Mouse (Mus musculus): ENCODE results near the gene Fdxr. TPM values are rescaled to one million over a fixed set of nuclear protein-coding genes. Genes with fewer than 3 reads are reported as not detected.

Gene Fdxr
- 73.6 TPM for polyA plus RNA-seq (2014; fragmentation: Illumina TruSeq; extraction: RNeasy Lipid Tissue Mini Kit (QIAGEN cat#74804); ENCODE audit: low read depth, low replicate concordance)

DNA sequence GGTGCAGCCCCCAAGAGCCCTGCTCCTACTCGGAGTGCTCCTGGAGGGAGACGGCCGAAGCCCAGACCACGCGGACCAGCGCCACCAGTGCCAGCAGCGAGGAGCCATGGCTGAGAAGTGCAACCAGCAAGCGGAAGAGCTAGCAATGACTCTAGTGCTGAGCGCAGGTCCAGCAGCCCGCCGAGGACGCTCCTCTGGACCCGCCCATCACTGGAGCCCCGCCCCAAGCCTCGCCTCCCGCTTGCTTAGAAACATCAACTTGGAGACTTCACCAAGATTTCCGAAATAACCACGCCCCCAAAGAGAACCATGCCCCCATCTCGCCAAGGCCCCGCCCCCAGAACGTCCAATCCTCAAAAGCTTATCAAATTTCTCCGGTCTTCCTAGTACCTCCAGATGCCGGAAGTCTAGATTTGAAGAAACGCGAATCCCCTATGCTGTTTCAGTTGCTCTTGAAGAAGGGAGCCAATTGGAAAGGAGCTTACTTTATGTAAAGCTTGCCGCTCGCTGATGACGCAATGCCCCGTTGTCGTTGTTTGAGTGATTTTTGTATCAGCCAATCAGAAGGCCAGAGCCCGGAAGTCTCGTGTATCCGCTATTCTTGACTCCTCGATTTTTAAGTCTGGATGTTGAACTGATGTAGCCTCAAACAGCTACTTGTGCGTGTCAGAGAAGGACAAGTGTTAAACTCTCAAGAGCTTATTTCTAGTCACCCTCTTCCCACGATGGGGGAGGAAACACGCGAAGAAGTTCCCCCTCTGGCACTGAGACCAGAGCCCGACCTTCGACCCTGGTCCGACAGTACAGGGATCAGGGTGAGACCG lies at the start of gene Fdxr:
TSS of gene Fdxr (minus strand) at position 271 of the 824 bp plus-strand sequence.

GRCm38 (mm10) chr11:115321906-115322693 lies 45.2 kb upstream of the Fdxr start, which contains the start of gene Ush1g:
Ush1g (minus strand) TSS chr11:115322041.

GRCm38 (mm10) chr11:115306863-115307262 lies 30.0 kb upstream of the Fdxr start, which contains the start of gene Otop2:
Otop2 (plus strand) TSS chr11:115307163.

GRCm38 (mm10) chr11:115297214-115297826 lies 20.5 kb upstream of the Fdxr start, which contains the start of gene Fads6:
Fads6 (minus strand) TSS chr11:115297663.

GRCm38 (mm10) chr11:115267061-115267883 lies 9.6 kb downstream of the Fdxr start, which contains the start of gene Grin2c:
Grin2c (minus strand) TSS chr11:115267243.

Other genes with a start within 250 kb of the Fdxr start
- 2.1 TPM for gene Cd300ld5, start 239.3 kb downstream of the Fdxr start, polyA plus RNA-seq (2014; fragmentation: Illumina TruSeq; extraction: RNeasy Lipid Tissue Mini Kit (QIAGEN cat#74804); ENCODE audit: low read depth, low replicate concordance)
- 2.1 TPM for gene Cd300ld3, start 228.6 kb downstream of the Fdxr start, polyA plus RNA-seq (2014; fragmentation: Illumina TruSeq; extraction: RNeasy Lipid Tissue Mini Kit (QIAGEN cat#74804); ENCODE audit: low read depth, low replicate concordance)
- not detected for gene Cd300e, start 214.9 kb downstream of the Fdxr start, polyA plus RNA-seq (2014; fragmentation: Illumina TruSeq; extraction: RNeasy Lipid Tissue Mini Kit (QIAGEN cat#74804); ENCODE audit: low read depth, low replicate concordance)
- 0.23 TPM for gene Rab37, start 185.6 kb downstream of the Fdxr start, polyA plus RNA-seq (2014; fragmentation: Illumina TruSeq; extraction: RNeasy Lipid Tissue Mini Kit (QIAGEN cat#74804); ENCODE audit: low read depth, low replicate concordance)
- gene Cd300lf, start 143.1 kb downstream of the Fdxr start, polyA plus RNA-seq (2014; fragmentation: Illumina TruSeq; extraction: RNeasy Lipid Tissue Mini Kit (QIAGEN cat#74804); ENCODE audit: low read depth, low replicate concordance), result 0.93 TPM
- 3.4 TPM for gene Slc9a3r1, start 113.7 kb downstream of the Fdxr start, polyA plus RNA-seq (2014; fragmentation: Illumina TruSeq; extraction: RNeasy Lipid Tissue Mini Kit (QIAGEN cat#74804); ENCODE audit: low read depth, low replicate concordance)
- 1.3 TPM for gene Tmem104, start 89.6 kb downstream of the Fdxr start, polyA plus RNA-seq (2014; fragmentation: Illumina TruSeq; extraction: RNeasy Lipid Tissue Mini Kit (QIAGEN cat#74804); ENCODE audit: low read depth, low replicate concordance)
- 0.82 TPM for gene Nat9, start 89.2 kb downstream of the Fdxr start, polyA plus RNA-seq (2014; fragmentation: Illumina TruSeq; extraction: RNeasy Lipid Tissue Mini Kit (QIAGEN cat#74804); ENCODE audit: low read depth, low replicate concordance)
- gene Grin2c, start 9.8 kb downstream of the Fdxr start, polyA plus RNA-seq (2014; fragmentation: Illumina TruSeq; extraction: RNeasy Lipid Tissue Mini Kit (QIAGEN cat#74804); ENCODE audit: low read depth, low replicate concordance), result not detected
- 35.8 TPM for gene Fads6, start 20.6 kb upstream of the Fdxr start, polyA plus RNA-seq (2014; fragmentation: Illumina TruSeq; extraction: RNeasy Lipid Tissue Mini Kit (QIAGEN cat#74804); ENCODE audit: low read depth, low replicate concordance)
- gene Otop2, start 30.1 kb upstream of the Fdxr start, polyA plus RNA-seq (2014; fragmentation: Illumina TruSeq; extraction: RNeasy Lipid Tissue Mini Kit (QIAGEN cat#74804); ENCODE audit: low read depth, low replicate concordance), result not detected
- gene Ush1g, start 45.0 kb upstream of the Fdxr start, polyA plus RNA-seq (2014; fragmentation: Illumina TruSeq; extraction: RNeasy Lipid Tissue Mini Kit (QIAGEN cat#74804); ENCODE audit: low read depth, low replicate concordance), result not detected
- gene Otop3, start 57.7 kb upstream of the Fdxr start, polyA plus RNA-seq (2014; fragmentation: Illumina TruSeq; extraction: RNeasy Lipid Tissue Mini Kit (QIAGEN cat#74804); ENCODE audit: low read depth, low replicate concordance), result not detected
- 6.2 TPM for gene Hid1, start 90.7 kb upstream of the Fdxr start, polyA plus RNA-seq (2014; fragmentation: Illumina TruSeq; extraction: RNeasy Lipid Tissue Mini Kit (QIAGEN cat#74804); ENCODE audit: low read depth, low replicate concordance)
- gene Cdr2l, start 104.9 kb upstream of the Fdxr start, polyA plus RNA-seq (2014; fragmentation: Illumina TruSeq; extraction: RNeasy Lipid Tissue Mini Kit (QIAGEN cat#74804); ENCODE audit: low read depth, low replicate concordance), result 4.8 TPM
- gene Mrpl58, start 126.7 kb upstream of the Fdxr start, polyA plus RNA-seq (2014; fragmentation: Illumina TruSeq; extraction: RNeasy Lipid Tissue Mini Kit (QIAGEN cat#74804); ENCODE audit: low read depth, low replicate concordance), result 17.7 TPM
- gene Atp5h, start 142.9 kb upstream of the Fdxr start, polyA plus RNA-seq (2014; fragmentation: Illumina TruSeq; extraction: RNeasy Lipid Tissue Mini Kit (QIAGEN cat#74804); ENCODE audit: low read depth, low replicate concordance), result 611 TPM
- gene Kctd2, start 143.1 kb upstream of the Fdxr start, polyA plus RNA-seq (2014; fragmentation: Illumina TruSeq; extraction: RNeasy Lipid Tissue Mini Kit (QIAGEN cat#74804); ENCODE audit: low read depth, low replicate concordance), result 64.0 TPM
- not detected for gene Trim80, start 163.5 kb upstream of the Fdxr start, polyA plus RNA-seq (2014; fragmentation: Illumina TruSeq; extraction: RNeasy Lipid Tissue Mini Kit (QIAGEN cat#74804); ENCODE audit: low read depth, low replicate concordance)
- not detected for gene Slc16a5, start 185.4 kb upstream of the Fdxr start, polyA plus RNA-seq (2014; fragmentation: Illumina TruSeq; extraction: RNeasy Lipid Tissue Mini Kit (QIAGEN cat#74804); ENCODE audit: low read depth, low replicate concordance)
- gene Armc7, start 198.6 kb upstream of the Fdxr start, polyA plus RNA-seq (2014; fragmentation: Illumina TruSeq; extraction: RNeasy Lipid Tissue Mini Kit (QIAGEN cat#74804); ENCODE audit: low read depth, low replicate concordance), result 0.82 TPM
- gene Nt5c, start 214.8 kb upstream of the Fdxr start, polyA plus RNA-seq (2014; fragmentation: Illumina TruSeq; extraction: RNeasy Lipid Tissue Mini Kit (QIAGEN cat#74804); ENCODE audit: low read depth, low replicate concordance), result 4.6 TPM
- gene Jpt1, start 237.3 kb upstream of the Fdxr start, polyA plus RNA-seq (2014; fragmentation: Illumina TruSeq; extraction: RNeasy Lipid Tissue Mini Kit (QIAGEN cat#74804); ENCODE audit: low read depth, low replicate concordance), result 14.9 TPM

Data from adrenal gland, adult 10 weeks (tissue).